Mouse (Mus musculus) kidney, adult 8-10 months (tissue): ENCODE data around the gene Sipa1l1.
A peak's percentile ranks its signal among the peaks of the same experiment; 100 is the strongest.

ENCODE experiments used
- DNase-seq, 2 experiments: peaks; one replicate each; pipeline ENCODE4 v3.0.0; 2022

Sipa1l1 gene

DNA sequence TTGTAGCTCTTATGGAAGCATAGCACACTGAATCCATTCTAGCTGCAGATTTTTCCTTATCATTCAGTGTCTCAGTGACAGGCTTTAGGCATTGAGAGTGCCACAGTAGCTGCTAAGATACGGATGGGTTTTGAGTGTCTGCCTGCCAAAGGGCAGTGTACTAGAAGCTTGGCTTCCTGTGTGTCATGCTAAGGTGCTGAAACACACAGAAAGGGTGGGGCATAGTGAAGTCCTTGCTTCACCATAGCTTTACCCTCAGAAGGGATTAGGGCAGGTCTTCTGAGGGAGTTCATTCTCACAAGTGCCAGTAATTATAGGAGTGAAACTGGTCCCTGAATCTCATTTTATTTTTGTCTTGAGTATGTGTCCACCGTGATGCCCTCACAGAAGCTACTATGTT lies 82.2 kb downstream of the Sipa1l1 start:
- DNase-seq = no peak

DNA sequence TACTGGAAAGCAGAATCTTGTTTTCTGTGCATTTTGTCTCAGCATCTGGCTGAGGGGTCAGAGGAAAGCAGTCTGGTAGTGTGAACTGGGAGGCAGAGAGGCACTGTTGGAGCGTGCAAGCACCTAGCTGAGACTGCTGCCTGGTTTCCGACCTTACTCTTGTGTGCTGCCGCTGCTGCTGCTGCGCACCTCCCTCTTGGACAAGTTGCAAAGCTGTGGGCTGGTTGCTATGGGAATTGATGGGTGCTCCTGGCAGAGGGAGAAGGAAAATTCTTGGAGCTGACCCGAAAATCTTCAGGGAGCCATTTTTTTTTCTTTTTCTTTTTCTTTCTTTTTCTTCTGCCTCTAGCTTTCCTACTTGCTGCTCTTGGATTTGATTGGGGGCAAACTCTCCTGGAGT lies 85.0 kb downstream of the Sipa1l1 start:
- peak; percentile 44 to 55 for DNase-seq

DNA sequence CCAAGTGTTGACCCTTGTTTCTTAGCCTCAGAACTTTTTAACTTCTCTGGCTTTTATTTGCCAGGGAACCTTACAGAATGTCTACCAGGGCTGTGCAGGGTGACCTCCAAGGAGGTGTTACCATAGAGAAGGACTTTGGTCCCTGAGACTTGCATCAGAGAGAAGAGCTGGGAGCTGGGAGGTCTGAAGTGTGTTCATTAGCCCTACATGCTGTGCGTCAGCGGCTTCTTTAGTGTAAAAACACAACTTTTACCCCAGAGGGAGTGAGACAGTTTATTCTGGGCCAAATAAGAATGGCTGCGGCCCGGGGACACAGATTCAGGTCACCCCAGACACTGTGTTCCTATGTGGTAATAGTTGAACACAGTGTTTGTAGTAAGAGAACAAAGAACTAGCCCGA lies 86.9 kb downstream of the Sipa1l1 start:
- DNase-seq = peak; percentile 79 to 93

DNA sequence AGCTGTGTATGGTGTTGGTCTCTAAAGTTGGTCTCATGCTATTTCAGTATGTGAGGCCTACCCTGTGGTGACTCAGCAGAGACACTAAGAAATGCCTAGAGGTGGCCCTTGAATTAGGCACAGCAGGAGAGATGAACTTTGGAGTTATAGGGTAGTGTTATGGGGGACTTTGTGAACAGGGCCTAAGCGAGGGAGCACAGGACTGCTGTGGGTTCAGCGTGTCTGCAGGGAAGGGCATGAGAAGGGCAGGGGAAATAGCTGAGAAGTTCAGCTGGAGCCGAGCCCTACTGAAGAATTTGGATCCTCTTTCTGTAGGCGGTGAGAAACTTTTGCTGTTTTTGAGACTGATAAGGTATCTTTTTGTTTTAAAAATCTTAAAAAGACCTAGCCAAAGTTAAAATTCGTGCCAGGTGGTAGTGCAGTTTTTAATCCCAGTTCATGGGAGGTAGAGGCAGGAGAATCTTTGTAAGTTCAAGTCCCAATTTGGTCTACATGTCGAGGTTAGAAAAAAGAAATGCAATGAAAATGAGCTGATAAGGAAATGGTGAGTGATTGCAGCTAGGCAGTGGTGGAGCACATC lies 87.9 kb downstream of the Sipa1l1 start:
- DNase-seq = peak; percentile 36 to 49

DNA sequence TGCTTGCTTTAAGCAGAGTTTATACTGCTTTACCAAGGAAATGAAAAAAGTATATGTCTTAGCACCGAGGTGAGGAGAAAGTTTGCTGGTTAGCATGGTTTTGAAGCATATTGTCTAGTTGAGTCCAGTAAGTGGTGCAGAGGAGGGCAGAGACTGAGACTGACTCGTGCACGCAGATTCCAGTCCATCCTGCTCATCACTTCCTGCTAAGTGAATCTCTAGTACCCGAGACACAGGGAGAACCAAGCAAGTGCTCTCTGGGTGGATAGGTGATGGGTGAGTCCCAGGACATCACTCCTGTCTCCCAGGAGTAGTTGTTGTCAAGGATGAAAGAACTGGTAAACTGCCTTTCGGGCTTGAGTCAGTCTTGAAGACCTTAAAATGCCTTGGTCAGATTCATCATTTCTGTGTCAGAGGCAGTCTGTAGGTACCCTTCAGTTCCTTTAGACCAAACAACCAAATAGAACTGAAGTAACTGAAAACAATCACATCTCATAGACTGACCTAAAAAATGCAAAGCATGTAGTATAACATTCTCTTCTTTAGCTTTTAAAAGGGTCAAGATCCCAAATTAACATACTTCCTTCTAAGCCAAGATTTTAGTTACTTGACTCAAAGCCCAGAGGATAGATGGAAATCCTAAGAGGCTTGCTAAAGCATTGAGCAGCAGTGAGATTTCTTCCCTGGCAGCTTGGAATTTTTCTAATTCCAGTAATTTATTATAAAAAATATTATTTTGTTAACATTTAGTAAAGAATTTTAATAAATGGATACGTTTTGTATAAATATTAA lies 89.1 kb downstream of the Sipa1l1 start:
- no peak for DNase-seq

DNA sequence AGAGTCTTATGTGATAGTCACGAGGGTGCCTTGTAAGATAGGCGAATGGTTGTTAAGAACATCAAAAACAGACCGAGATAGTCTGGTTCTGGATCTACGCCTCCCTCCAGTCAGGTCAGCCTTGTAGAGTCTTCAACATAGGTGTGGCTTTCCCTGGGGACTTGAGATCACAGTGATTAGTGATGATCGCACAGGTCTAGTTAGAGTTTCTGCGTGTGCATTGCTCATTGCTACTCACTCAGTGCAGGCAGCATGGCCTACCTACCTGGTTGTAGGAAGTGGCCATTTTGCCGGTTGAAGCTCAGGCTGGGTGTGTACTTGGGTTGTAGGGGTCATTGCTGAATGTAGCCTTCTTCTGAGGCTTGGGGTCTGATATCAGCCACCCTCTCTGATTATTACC lies 94.3 kb downstream of the Sipa1l1 start:
- no peak for DNase-seq

DNA sequence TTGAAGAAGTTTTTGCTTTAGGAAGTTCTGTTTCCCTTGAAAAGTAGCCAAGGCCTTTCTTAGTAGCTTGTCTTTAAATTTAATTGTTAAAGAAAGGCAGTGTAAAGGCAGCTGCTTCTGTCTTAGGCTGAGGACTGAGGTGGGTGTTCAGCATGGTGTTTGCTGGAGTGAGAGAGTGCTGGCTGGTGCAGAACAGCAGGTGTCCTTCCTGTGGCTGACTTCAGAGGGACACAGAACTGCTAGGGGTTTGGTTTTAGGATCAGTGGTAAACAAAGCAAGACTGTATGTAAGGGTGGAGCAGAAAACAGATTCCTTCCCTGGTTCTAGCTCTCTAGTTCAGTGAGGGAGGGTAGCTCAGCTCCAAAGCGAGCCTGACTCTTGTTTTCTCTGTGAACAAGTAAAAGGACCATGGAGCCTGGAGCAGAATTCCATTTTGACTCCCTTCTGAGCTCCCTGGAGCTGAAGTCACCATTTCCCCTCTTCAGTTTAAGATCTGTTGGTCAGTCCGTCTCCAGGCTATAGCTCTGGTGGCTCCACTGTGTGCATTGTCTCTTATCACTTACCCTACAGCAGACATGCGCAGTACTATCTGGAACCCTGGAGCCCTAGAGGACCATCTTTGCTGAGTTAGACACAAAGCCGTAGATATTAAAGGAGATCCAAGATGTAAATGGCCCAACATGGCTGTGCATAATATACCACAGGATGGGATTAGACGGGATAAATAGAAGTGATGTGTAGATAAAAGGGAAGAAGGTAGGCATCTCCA lies 95.1 kb downstream of the Sipa1l1 start:
- no peak for DNase-seq

DNA sequence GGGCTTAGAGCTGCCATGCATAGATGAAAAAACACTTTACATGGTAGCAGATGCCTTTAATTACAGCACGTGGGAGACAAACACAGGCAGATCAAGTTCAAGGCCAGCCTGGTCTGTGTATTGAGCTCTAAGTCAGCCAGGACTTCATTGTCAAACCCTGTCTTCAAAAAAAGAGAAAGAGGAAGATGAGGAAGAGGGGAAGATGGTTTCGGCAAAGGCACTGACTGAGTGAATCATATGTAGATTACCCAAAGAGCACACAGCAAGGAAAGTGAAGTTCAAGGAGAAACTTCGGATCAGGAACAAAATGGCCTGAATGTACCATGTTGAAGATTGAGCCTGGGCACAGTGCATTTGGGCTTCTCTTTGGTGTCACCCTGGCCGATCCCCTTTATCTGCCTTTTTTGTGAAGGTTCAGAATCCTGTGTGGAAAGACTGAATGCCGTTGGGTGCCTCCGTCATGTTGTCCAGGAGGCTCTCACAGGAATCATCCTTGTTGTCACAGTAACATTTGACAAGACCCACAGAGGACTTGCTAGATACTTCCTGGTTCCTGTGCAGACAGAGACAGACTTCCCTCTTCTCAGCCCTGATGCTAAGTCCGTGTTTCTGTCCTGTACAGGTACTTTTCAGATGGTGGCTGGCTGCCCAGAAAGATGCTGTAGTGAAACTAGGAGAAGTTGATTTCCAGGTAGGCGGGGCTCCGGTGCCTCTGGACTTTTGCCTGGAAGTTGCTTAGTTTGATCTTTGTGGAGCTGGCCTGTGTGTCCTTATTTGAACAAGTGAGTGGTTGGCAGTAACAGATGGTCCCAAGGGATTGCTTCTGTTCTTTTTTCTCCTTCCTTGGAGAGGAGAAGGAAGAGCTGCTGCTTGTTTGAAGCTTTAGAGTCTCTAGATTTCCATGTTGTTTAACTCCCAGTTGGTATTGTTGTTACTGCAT lies 96.5 kb downstream of the Sipa1l1 start:
- peak; percentile 85 to 93 for DNase-seq

DNA sequence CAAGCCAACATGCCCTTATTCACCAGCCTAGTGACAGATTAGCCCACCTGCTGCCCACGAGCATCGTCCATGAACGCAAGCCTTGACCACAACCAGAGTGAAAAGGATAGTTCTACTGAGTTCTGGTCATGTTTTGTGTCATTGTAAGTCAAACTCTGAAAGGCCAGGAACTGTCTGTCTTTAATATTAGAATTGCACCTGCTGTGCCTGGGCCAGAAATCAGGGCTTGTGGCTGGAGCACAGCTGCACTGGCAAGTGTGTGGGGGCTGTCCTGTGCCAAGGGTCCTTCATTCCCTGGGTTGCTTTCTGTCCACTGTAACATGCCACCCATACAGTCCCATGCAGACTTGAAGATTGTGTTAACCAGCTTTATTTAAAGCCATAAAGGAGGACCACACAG lies 102.3 kb downstream of the Sipa1l1 start:
- DNase-seq = no peak

DNA sequence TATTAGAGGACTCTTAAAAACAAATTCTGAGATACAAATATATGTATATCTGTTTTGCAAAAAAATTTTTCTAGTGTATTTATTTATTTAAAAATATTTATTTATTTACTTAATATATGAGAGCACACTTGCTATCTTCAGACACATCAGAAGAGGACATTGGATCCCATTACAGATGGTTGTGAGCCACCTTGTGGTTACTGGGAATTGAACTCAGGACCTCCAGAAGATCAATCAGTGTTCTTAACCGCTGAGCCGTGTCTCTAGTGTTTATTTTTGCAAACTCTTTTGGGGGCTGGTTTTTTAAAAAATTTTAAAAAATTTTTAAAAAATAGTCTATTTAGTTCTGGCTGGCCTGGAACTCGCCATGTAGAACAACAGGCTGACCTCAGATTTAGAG lies 104.4 kb downstream of the Sipa1l1 start:
- DNase-seq = no peak

DNA sequence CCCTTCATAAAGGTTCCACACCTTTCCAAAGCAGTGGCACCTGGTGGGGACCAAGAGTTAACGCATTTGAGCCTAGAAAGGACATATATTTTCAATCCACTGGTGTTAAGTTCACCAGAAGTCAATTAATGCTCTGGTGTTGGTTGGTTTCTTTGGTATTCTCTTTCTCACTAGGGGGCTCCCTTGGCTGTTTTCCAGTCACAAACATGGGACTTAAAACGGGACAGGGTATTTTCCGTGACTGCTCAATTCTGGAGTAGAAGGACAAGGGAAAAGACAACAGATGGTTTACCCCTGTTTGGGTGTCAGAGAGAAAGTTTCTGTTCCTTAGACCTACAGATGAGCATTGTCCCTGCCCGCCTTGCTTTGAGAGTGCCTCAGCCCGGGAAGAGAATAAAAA lies 105.5 kb downstream of the Sipa1l1 start:
- no peak for DNase-seq

DNA sequence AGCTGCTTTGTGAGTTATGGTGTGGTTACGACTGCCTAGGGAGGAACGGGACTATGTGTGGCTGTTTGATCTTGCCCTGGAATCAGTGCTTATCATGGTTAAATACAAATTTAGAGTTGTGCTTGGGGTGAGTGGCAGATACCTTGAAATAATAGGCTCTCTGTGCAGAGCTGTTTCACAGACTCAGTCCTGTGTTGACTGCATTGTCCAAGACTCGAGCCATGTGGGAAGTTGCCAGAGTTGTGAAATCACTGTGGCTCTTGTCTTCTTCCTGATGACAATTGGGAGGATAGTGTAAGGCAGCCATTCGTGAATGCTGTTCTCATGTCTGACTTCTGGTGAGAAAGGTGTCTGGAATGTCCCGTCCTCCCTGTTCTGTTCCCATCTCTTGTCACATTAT lies 106.6 kb downstream of the Sipa1l1 start:
- DNase-seq = no peak

DNA sequence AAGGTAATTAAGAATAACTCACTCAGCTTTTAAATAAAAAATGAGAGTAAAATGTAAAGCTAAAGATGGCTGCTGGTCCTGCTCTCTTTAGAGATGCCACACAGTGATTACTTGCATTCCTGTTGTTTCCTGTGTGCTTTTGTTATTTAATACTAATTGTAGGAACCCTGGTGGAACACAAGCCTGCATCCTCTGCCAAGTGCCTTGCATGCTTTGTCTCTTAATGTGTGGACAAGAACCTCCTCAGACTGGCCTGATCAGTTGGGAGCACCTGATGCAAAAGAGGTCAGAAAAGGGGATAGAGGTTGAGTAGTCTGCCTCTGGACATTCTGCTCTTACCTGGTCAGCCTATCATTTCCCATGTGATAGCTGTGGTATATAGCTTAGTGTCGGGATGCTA lies 107.5 kb downstream of the Sipa1l1 start:
- DNase-seq = no peak

DNA sequence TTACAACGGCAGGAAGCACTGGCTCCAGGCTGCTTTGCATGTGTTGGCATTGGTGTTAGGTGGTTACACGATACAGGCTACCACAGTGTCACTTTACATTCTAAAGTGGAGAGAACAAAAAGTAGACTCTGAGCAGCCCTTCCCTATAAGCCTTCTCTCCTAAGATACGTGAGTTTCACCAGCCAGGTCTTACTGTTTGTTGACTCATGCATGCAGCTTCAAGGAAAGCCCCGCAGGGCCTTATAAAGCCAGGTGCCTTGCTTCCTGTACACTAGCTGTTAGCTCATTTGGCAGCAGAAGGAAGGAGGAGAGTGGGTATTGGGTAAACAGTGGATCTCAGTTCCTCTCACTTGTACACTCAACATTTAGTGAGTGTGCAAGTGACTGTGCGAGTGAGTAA lies 115.5 kb downstream of the Sipa1l1 start:
- no peak for DNase-seq

DNA sequence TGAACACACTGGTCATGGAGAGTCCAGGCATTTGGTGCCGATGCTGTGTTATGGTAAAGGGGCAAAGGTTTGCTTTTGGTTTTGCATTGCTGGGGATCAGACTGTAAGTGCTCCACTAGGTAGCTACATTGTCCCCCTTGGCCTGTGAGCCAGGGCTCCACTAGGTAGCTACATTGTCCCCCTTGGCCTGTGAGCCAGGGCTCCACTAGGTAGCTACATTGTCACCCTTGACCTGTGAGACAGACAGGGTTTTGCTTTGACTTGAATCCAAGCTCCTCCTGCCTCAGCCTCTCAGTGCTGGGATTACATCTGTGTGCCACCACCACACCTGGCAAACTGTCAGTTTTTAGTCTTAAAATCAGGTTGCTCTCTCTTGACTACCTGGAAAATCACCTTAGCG lies 115.9 kb downstream of the Sipa1l1 start:
- DNase-seq = no peak

DNA sequence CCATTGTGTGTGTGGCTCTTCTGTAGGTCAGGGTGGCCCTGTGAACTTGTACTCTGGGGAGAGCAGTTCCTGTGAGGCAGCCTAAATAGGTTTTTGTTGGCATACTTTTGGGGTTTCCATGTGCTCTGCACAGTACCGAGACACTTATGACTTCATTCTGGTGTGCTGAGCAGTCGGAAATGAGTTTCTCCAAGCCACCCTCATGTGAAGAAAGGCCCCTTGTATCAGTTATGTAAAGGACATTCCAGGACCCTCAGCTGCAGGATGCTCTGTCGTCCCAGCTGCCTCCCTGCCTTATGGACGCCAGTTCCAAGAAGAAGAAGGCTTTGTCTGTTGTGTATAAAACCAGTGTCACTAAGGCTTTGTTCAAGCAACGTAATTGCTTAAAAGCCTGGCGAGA lies 116.9 kb downstream of the Sipa1l1 start:
- DNase-seq = no peak

DNA sequence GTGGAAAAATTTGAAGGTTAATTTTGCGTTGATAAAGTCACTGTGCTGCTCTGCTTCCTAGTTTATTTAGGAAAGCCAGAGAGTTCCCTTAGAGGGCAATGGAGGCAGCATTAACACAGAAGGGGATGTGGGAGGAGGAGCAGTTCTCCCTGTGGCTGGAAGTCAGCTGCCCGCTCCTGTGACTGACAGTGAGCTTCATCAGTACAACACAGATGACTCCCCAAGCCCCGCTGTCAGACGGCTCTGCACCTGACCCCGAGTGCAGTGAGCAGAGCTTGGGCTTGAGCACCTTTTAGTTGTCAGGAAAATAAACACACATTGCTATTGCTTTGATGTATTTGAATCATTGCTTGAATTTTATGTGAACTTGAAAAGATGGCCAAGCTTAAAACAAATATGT lies 117.7 kb downstream of the Sipa1l1 start:
- DNase-seq = no peak

DNA sequence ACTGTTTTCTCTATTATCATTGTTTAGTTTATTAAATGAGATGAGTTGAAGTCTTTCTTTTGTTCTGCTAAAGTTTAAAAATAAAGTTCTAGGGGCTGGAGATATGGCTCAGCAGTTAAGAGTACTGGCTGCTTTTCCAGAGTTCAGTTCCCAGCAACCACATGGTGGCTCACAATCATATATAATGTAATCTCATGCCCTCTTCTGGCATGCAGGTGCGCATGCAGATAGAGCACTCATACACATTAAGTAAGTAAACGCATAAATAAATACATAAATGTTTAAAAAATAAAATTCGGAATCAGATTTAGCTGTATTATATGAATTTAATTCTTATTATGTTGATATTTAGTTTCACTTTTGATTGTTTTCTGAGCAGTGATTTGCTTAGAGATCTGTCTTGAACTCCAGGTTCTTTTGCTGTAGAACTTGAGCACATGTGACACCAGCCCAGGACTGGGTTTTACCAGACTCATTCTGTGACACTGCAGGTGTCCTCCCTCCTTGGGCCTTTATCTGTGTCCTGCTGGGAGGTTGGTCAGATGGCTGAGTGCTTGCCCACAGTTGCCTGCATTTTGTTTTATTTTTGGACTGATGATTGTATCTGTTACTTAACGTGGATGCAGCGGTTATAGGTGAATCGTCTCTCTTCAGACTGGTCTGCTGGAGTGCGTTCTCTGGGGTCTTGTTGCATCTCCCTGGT lies 124.6 kb downstream of the Sipa1l1 start:
- no peak for DNase-seq

DNA sequence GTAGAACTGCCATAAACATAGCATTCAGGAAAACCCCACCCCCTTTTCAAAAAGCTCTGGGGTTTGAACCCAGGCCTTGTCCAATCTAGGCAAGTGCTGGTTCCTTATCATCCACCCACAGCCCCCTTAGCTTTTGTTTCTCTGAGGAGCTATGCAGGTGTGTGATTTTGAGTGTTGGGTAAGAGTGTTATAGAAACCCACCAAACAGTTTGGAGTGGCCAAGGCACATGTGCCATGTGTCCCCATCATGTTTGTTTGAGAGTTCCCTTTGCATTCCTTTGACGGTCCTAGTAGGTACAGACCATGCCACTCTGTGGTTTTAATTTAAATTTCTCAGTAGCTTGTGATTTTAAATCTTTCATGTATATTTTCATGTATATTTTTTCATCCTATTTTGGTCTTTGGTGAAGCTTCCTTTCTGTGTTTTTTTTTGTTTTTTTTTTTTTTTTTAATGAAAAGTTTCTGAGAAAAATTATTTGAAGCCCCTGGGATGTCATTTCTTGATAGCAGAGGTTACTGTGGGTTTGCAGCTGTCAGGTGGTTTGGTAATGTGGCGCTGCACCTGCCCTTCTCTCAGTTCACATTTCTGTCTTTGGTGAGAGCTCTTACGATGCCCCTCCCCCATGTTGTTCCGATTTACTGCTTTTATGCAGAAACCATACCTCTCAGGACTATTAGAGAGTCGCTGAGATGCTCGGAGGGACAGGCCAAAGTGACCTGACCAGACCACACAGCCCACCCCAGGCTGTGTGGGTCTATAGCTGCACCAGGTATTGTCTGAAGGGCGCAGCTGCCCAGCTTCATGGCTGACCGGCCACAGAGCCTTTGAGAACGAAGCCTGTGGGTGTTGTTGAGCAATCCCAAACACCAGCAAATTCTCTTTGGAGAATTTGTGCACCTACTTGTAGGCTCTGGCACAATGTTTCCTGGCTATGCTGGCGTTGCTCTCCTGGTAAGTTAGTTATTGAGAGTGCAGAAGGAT lies 126.1 kb downstream of the Sipa1l1 start:
- DNase-seq = peak in 1 of 2 experiments; percentile 18

DNA sequence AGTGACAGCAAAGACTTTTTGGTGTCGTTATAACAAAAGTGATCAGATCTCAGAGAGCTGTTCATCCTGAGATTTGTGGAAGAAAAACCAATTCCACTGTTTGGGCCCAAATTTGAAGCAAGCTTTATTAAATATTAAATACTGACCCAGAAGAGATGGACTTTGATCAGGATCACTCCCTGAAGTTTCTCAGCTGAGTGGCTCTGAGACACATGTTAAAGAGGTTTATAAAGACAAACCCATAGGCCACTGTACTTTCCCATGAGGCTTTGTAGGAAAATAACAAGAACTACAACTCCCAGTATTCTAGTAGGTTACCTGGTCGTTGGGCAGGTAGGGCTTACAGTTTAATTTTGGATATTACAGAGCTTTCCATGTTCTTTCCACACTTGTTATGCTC lies 127.2 kb downstream of the Sipa1l1 start:
- DNase-seq = peak in 1 of 2 experiments; percentile 65

DNA sequence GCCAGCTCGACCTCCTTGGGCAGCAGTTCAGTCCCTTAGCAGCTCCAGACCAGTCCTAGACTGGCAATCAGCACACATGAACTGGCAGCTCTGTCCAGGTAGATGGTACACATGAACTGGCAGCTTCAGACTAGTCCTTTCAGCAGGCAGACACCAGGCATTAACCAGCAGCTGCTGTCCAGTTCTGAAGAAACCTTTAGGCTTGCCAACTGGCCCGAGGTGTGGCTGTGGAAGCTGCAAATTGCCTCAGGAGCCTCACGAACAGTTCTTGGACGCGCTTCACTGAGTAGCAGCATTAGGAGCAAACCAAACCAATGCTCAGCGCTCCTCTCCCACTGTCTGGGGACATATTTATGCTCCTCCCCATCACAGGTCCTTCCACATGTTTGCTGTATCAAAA lies 128.1 kb downstream of the Sipa1l1 start:
- DNase-seq = peak; percentile 51 to 78
